40 mouse cellular contexts compared by ENCODE assay signal in genomic region chr17:23531408-23531807, GRCm38 (mm10). TPM values are rescaled to one million over a fixed set of nuclear protein-coding genes. Genes with fewer than 3 reads are reported as not detected.
"Had no signal": no experiment of that assay in that cellular context is flagged by ENCODE, and none has a peak within 500 bp of the region (broad histone marks: within the 10 kb centered on the region; RNA-seq: fewer than 3 reads in every experiment).

No protein-coding gene starts in this region.

RNA-seq across cellular contexts. Expression of gene Vmn2r117, which starts 51.9 kb away (rescaled TPM):
- total RNA-seq: left cerebral cortex, postnatal 10 days; left cerebral cortex, postnatal 14 days; left cerebral cortex, postnatal 25 days; left cerebral cortex, postnatal 36 days; left cerebral cortex, postnatal 4 days; liver, adult 2 months; megakaryocyte progenitor cell, adult 5-6 weeks; megakaryocyte, adult 5-6 weeks; megakaryocyte-erythroid progenitor cell, adult 5-6 weeks; midbrain, postnatal 0 days; monocyte, adult 5-6 weeks had no signal
- polyA plus RNA-seq: limb, embryonic 10.5 days; limb, embryonic 11.5 days; limb, embryonic 12.5 days; limb, embryonic 13.5 days; limb, embryonic 14.5 days; limb, embryonic 15.5 days; liver, adult 2 months; liver, embryonic 11.5 days; liver, embryonic 12.5 days; liver, embryonic 13.5 days; liver, embryonic 14.5 days; liver, embryonic 15.5 days; liver, embryonic 16.5 days; liver, postnatal 0 days; lung, adult 2 months; lung, embryonic 14.5 days; lung, embryonic 15.5 days; lung, embryonic 16.5 days; lung, postnatal 0 days; macrophage; midbrain, embryonic 10.5 days; midbrain, embryonic 11.5 days; midbrain, embryonic 12.5 days; midbrain, embryonic 13.5 days; midbrain, embryonic 14.5 days; midbrain, embryonic 15.5 days; midbrain, embryonic 16.5 days; midbrain, postnatal 0 days; myocyte; neural tube, embryonic 11.5 days; neural tube, embryonic 12.5 days had no signal
